Mouse (Mus musculus): Measurements from ENCODE around the gene Pde8b.

DNA sequence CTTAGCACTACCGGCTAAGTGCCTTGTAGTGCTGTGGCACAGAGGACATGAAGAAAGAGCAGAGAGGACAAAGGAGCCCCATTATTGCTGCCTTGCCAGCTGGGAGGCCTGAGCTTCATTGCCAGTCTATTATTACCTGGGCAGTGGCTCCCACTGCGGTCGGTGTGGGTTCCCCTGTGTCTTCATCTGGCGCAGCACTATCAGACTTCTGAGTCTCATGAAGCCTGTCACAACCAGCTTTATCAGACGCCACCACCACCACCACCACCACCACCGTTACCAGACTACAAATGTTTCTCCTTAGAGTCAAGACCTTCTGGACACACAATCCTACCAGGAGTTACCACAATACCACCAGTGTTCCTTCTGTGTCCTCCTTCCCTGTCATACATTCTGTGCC is 171.6 kb downstream of the Pde8b start:
- TF ChIP-seq CTCF (IDR thresholded peaks at IDR 0.05; ENCODE audit: control insufficient read depth, insufficient read depth, insufficient read length), result no peak
- TF ChIP-seq MYOG (IDR thresholded peaks at IDR 0.05; ENCODE audit: control insufficient read depth, extremely low read depth, insufficient read length), result no peak
- TF ChIP-seq MAX (IDR thresholded peaks at IDR 0.05), result no peak
- TF ChIP-seq MYOD1 (IDR thresholded peaks at IDR 0.05; ENCODE audit: control insufficient read depth, insufficient read length, low read depth), result no peak
- TF ChIP-seq USF1 (IDR thresholded peaks at IDR 0.05; ENCODE audit: low read depth), result no peak
- TF ChIP-seq CEBPB (IDR thresholded peaks at IDR 0.05; ENCODE audit: low read depth), result no peak
- TF ChIP-seq FOSL1 (IDR thresholded peaks at IDR 0.05; ENCODE audit: insufficient read depth, low read length, poor library complexity, severe bottlenecking), result no peak

Data from C2C12 (cell line).